Mouse (Mus musculus) T-helper 17 cell (primary cell): ENCODE results near the gene Mmachc.
"Not testable (repeated sequence)": the region's sequence is repeated elsewhere in the genome, so short reads cannot be mapped to it uniquely, and the experiment has no call there.

ENCODE experiments used
- in situ Hi-C, 2 experiments: fragments of 300-600 bp; cut with MboI, MseI; formaldehyde crosslinking; loops; 1 replicate in 1 of 2; 2 replicates in 1 of 2; pipeline ENCODE4 v1.15.1; 2025; ENCODE audit warnings: high pct_unique_total_duplicates in 2 of 2

Gene Mmachc

GRCm38 (mm10) chr4:116692146-116692545, 16.1 kb downstream of the Mmachc start:
- in situ Hi-C loops: loop anchor here in 1 of 2 experiments (10.0 kb wide), 1 partner anchor 483 kb away; no protein-coding TSS in a partner anchor

- in situ Hi-C loops: loop anchor here in 1 of 2 experiments (5.0 kb wide), 1 partner anchor 37 kb away; the partner anchor contains the start of gene Akr1a1
Measured at GRCm38 (mm10) chr4:116689309-116689876, 18.8 kb downstream of the Mmachc start.

- in situ Hi-C loops: loop anchor here in 1 of 2 experiments (5.0 kb wide), 1 partner anchor 35 kb away; the partner anchor contains the start of gene Akr1a1
Measured at GRCm38 (mm10) chr4:116687041-116687440, 21.2 kb downstream of the Mmachc start.

GRCm38 (mm10) chr4:116685402-116686061, 22.7 kb downstream of the Mmachc start, which contains the start of gene Prdx1:
Prdx1 (plus strand) TSS chr4:116685544.
- in situ Hi-C loops: loop anchor here in 1 of 2 experiments (5.0 kb wide), 1 partner anchor 33 kb away; the partner anchor contains the start of gene Akr1a1

- in situ Hi-C loops: loop anchor here in 1 of 2 experiments (5.0 kb wide), 1 partner anchor 32 kb away; the partner anchor contains the start of gene Akr1a1
Measured at GRCm38 (mm10) chr4:116684665-116685064, 23.5 kb downstream of the Mmachc start.

GRCm38 (mm10) chr4:116683957-116684356, 24.2 kb downstream of the Mmachc start:
- in situ Hi-C loops: no loop called here

- in situ Hi-C loops: not testable (repeated sequence)
Measured at GRCm38 (mm10) chr4:116680521-116680920, 27.7 kb downstream of the Mmachc start.

GRCm38 (mm10) chr4:116679141-116679540, 29.1 kb downstream of the Mmachc start:
- in situ Hi-C loops: no loop called here

GRCm38 (mm10) chr4:116677808-116678207, 30.4 kb downstream of the Mmachc start:
- in situ Hi-C loops: no loop called here

- in situ Hi-C loops: no loop called here
Measured at GRCm38 (mm10) chr4:116676027-116676426, 32.2 kb downstream of the Mmachc start.

- in situ Hi-C loops: not testable (repeated sequence)
Measured at GRCm38 (mm10) chr4:116674761-116675160, 33.4 kb downstream of the Mmachc start.

GRCm38 (mm10) chr4:116672785-116673184, 35.4 kb downstream of the Mmachc start:
- in situ Hi-C loops: no loop called here

GRCm38 (mm10) chr4:116669291-116669690, 38.9 kb downstream of the Mmachc start:
- in situ Hi-C loops: no loop called here

- in situ Hi-C loops: no loop called here
Measured at GRCm38 (mm10) chr4:116668145-116668544, 40.1 kb downstream of the Mmachc start.

- in situ Hi-C loops: no loop called here
Measured at GRCm38 (mm10) chr4:116666625-116667024, 41.6 kb downstream of the Mmachc start.

- in situ Hi-C loops: no loop called here
Measured at GRCm38 (mm10) chr4:116661998-116662397, 46.2 kb downstream of the Mmachc start.

- in situ Hi-C loops: no loop called here
Measured at GRCm38 (mm10) chr4:116660829-116661228, 47.4 kb downstream of the Mmachc start.

- in situ Hi-C loops: not testable (repeated sequence)
Measured at GRCm38 (mm10) chr4:116659916-116660315, 48.3 kb downstream of the Mmachc start.

GRCm38 (mm10) chr4:116659474-116659873, 48.7 kb downstream of the Mmachc start:
- in situ Hi-C loops: no loop called here

GRCm38 (mm10) chr4:116657971-116658370, 50.2 kb downstream of the Mmachc start:
- in situ Hi-C loops: no loop called here

GRCm38 (mm10) chr4:116655658-116656057, 52.5 kb downstream of the Mmachc start:
- in situ Hi-C loops: no loop called here

GRCm38 (mm10) chr4:116655100-116655499, 53.1 kb downstream of the Mmachc start:
- in situ Hi-C loops: no loop called here

GRCm38 (mm10) chr4:116653228-116653627, 55.0 kb downstream of the Mmachc start:
- in situ Hi-C loops: loop anchor here in 1 of 2 experiments (5.0 kb wide), 1 partner anchor 34 kb away; the partner anchor contains the start of gene Prdx1
